Mouse (Mus musculus) CH12.LX (cell line): ENCODE data around the gene Hba-a1.

ENCODE experiments used
- USF2 ChIP-seq: conservative IDR thresholded peaks from 2 replicates; pipeline ENCODE4 v1.6.1; 2011; ENCODE audit warnings: low read depth, low read length, improper control_type of control experiment
- ZMIZ1 ChIP-seq: IDR thresholded peaks from 2 replicates; pipeline ENCODE4 v1.6.1; 2012; ENCODE audit warnings: low read depth, mild to moderate bottlenecking, inconsistent platforms, low read length, improper control_type of control experiment

DNA sequence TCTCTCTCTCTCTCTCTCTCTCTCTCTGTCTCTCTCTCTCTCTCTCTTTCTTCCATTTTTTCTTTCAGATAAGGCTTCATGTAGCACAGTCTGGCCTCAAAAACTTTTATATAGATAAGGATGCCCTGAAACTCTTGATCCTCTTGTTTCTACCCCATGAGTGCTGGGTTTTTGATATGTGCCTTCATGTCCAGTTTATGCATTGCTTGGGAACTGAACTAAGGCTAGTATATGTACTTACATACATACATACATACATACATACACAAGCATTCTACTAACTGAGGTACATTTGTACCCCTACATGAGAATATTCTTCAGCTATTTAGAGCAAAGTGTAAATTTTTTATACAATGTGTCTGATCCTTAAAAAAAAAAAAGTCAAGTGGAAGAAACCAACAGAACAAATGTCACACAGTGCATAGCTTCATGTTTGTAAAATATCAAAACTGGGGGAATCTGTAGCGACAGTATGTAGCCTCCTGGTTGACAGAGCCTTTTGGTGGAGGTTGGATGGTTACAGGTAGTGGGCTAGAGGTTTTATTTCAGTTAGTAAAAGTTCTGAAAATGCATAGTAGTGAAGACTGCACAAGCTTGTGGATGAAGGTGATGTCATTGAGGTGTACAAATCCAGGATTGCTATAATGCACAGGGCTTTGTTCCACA lies 14.7 kb downstream of the Hba-a1 start:
- no peak for TF ChIP-seq ZMIZ1
- TF ChIP-seq USF2: no peak
